Mouse (Mus musculus) lung, adult 2 months (tissue): Measurements from ENCODE around the gene Tas2r143.

Experiments used
- CTCF ChIP-seq: fragments of 200-500 bp; IDR thresholded peaks from 2 replicates; pipeline ENCODE4 v1.5.1; 2011; ENCODE audit warnings: mild to moderate bottlenecking, low read length, control low read depth; ENCODE audit not compliant: insufficient read depth
- POLR2A ChIP-seq: fragments of 200-500 bp; IDR thresholded peaks from 2 replicates; pipeline ENCODE4 v1.6.1; 2011; ENCODE audit warnings: low read depth, mild to moderate bottlenecking, control low read depth, low read length, borderline replicate concordance; ENCODE audit errors: extremely low read depth

DNA sequence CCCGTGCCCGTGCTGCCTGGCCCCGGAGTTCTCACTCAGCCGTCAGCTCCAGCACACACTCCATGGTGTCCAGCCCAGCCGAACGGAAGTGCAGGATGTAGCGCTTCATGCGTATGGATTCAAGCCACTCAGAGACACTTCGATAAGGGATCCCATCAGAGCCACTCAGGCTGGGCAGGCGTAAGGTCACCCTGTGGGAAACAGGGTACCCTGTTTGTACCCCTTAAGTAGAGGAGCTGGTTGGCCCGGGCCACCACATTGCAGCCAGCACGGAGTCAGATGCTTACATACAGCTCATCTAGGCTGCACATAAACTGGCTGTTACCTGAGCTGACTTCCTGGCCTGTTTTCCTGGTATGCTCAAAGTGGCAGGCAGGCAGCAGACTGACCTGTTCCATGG, 41.1 kb upstream of the Tas2r143 start:
- TF ChIP-seq CTCF: no peak
- no peak for TF ChIP-seq POLR2A
